Mouse (Mus musculus): ENCODE measurements around the gene Enpp5.

The Enpp5 gene

DNA sequence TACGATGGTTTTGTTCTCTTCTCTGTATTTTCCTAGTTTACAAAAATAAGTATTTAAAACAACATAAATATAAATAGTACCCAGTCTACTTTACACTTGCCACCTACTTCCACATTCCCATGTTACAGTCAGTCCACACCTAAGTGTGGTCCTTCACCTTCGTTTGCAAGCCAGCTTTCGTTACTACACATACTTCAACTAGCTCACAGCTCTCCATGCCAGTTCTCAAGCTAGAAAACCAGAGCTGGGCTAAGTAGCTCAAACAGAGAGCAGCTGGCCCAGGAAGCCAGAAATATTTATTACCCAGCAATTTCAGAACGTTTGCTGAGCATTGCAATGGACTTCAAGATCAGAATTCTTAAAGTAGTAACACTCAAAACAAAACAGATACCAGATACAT, 21.9 kb downstream of the Enpp5 start:
- DNase-seq: no peak

DNA sequence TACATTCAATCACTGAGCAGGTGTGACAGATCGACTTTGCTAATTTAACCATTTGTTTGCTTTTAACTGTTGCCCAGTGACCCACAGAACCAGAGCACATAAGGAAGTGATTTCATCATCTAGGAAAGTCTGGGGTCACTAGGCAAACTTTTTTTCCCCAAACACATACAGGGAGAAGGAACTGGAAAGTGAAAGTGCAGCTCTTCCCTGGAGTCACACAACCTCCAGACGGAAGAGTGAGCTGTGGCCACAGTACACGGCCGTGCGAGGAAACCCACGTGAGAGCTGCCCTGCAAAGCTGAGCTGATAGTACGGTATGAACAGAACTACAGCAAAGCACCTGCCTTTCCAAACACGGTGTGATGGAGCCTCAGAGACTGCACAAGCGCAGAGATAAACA, 22.3 kb downstream of the Enpp5 start:
- DNase-seq: no peak

DNA sequence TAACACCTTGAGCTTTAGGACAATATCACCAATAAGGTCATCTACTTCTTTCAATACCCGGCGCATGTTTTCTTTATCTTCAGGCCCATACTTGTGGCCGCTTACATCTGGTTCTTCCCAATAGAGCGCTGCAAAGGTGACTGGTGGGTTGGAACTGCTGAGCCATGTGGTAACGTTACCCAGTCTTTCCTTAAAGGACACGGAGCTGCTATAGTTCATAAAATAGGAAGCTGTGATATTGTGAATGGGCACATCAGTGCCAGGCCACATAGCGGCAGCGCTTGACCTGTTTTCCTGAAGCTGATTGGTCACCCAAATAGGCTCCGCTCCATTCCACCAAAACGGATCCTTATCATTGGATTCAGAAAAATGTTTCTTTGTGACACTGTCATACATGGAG, 23.3 kb downstream of the Enpp5 start:
- DNase-seq: no peak

DNA sequence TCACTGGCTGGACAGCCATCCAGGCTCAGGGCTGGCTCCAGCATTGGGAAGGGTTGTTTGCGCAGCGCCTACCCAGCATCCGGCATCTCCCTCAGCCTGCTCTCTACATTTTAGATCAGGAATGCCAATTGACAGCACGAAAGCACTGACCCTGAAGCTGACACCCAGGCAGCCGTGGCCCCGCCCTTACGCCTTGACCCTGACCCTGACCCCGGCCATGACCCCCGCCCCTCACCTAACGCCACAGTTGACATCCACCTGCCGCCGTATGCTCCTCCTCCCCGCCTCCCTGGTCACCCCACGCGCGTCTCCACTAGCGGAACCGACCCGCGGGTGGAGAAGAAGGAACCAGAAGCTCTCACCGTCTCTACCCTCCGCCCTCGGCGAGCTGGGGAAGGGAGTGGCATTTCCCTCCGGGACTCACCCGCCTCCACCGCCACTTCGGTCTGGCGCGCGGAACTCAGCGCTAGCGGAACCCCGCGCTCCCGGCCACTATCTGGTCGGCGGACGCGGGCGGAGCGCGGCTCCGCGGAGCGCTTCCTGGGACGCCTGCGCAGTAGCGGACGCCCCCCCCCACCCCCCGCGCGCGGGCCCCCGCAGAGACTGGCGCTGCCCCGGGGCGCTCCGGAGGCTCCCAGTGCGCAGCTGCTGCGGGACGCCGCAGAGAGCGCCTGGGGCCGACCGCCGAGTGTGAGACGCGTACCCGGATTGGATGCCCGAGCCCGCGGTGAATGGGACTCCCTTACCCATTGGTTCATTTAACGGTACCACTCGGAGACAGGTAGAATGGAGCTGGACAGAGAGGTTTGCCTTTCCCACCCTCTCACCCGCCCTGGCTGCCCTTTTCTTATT, 26.9 kb downstream of the Enpp5 start, which contains the start of gene Enpp4:
Gene Enpp4, minus strand, starts transcription at position 523 of the 852 bp plus-strand sequence.
- DNase-seq: peak; percentile 90

DNA sequence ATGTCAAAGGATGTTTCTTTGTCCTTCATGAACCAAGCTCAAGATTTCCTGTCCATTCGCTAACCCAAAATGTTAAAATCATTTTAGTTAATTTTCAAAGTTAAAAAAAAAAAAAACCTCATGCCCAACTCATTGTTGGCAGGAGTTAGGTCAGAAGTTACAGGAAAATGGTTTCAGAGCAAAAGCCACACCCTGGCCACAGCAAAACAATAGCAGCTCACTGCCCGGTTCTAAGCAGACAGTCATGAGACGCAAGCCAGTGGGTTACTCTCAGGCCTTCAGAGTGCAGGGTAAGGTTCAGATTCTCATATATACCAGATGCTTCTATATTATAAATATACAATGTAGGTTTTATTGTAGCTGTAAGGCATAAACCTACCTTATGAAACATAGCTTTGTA, 29.7 kb downstream of the Enpp5 start:
- peak; percentile 10 for DNase-seq

DNA sequence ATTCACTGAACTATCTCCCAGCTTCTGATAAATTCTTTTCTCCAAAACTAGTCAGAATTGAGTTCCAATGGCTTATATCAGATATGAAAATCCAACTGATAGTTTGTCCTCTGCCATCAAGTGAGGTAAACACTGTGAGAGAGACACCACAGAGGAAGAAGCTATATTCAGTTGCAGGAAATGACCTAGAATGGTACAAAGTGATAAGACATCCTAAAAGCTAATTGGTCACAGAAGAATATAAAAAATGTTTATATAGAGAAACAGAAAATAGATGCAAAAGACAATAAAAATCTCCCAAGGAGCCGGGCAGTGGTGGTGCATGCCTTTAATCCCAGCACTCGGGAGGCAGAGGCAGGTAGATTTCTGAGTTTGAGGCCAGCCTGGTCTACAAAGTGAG, 38.0 kb downstream of the Enpp5 start:
- no peak for DNase-seq

DNA sequence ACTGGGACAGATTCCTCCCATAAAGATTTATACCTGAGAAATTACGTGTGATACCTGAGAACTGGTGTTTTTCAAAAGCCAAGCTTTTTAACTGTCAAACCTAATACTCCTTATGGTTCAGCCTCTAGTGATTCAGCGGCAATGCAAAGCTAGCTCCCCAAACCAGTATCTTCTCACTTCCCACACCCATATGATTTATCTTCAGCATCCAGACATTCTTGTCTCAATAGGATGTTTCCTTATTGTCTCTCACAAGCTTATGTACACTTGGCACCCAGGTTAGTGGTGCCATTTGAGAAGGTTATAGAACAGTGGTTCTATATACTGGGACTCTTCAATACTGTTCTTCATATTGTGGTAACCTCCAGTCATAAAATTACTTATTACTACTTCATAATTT, 39.1 kb downstream of the Enpp5 start:
- no peak for DNase-seq

DNA sequence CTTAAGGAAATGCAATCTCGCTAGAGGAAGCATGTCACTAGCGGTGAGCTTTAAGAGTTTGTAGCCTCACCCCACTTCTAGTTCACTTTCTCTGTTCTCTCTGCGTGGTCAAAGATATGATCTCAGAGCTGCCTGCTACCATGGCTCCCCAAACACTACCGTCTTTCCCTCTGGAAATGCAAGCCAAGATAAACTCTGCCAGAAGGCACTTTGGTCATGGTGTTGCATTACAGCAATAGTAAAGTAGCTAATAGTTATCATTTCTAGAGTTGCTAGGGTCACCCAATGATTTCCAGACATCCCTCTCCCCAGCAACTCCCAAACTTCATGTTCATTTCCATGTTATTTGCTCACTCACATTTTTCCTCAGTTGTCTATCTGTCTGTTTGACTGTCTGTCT, 39.6 kb downstream of the Enpp5 start:
- DNase-seq: no peak

DNA sequence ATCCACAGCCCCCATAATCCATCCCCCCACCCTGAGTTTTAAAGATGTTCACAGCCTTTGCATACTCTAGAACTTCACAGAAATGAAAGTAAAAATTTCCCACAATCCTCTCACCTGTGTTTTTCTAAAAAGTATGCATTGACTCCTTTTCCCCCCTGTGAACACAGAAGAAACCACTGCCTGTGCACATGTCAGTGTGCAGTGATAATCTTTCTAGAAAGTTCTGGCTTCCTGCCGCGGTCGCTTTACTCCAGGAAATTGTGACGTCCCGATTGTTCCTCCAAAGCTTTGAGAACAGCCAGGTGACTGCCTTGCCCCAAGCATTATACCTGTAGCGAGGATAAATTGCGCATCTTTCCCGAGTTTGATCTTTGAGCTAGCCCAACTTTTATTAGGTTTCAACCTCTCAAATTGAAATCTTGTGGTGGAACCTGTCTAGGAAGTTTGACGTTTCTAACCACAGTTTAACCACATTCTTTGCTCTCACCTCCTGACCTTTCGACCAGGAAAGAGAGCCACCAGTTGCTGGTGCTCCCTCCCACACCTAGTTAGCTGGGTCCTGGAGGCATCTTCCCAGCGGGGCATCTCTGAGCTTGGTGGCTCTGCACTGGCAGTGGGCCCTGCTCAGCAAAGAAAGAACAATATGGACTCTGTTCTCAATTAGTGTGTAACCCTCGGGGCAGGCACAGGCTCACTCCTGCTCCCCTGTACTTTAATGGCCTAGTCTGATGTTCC, 42.9 kb downstream of the Enpp5 start:
- DNase-seq: no peak

DNA sequence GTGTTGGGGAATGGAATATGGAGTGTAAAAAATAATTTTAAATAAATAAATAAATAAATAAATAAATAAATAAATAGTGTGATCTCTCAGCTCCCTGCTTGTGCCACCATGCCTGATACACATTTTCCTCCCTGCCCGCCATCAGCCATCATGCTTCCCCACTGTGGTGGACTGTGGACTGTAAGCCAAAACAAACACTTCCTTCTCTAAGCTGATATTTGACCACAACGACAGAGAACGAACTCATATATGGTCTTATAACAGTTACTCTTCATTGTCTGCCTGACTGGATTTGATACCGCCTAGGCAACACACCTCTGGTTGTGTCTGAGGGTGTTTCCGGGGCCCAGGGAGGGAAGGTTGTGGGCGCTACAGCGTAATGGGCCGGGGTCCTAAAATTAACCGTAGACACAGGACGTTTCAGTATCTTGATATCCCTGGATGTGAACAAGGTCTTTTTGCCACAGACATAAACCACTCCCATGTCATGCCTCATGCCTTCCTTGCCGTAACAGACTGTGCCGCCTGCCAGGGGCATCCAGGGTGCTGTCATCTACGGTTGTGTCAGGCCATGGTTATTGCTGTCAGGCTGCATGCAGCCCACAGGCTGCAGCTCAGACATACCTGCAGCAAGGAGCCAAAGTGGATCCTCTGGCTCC, 50.6 kb downstream of the Enpp5 start:
- no peak for DNase-seq

DNA sequence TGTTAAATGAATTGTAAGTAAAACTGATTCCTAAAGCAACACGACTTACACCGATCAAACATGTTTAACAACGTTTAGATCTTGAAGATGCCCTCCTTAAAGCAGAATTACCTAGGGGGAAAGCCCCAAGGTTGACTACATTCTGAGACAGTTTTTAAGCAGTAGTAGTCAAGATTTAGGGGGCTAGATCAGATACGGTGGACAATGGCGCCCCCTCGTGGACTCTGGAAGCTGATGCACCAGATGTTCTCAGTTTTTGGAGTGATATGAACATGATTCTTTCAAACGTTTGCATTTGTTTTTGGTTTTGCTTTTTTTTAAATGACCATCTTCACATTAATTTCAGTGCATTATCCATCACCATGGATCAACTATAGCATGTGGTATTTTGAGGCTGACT, 51.8 kb downstream of the Enpp5 start:
- peak; percentile 82 for DNase-seq

DNA sequence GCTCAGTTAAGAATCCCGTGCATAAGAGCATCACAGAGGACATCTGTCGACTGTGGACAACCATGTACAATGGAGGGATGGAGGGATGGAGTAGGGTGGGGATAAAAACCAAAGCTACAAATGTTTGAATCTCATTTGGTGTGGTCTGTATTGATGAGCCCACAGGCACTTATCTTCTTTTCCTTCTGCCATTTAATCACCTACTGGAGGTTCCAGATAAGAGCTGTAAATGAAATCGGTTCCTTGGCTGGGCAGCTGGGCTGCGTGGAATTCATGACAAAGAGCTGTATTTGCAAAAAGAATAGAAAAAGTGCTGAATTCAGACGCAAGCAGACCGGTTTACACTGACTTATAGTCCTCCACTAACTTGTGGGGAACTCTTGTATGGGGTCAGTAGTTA, 55.5 kb downstream of the Enpp5 start:
- DNase-seq: no peak

DNA sequence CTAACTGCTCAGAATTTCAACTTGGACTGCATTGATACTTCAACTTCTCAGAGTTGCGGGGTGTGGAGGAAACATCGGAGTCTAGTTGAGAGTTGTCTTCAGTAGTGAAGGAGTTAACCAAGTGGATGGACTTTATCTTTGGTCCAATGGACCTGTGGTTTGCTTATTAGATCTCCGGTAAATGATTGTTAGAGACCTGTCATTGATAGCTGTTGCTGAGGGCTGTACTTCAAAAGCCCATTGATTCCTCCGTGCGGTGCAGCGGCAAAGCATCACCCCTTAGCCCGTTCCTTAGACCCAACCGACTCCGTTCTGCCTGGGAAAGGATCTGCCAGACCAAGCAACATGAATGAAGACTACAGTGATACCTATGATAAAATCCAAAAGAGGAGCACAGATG, 55.9 kb downstream of the Enpp5 start:
- DNase-seq: no peak

DNA sequence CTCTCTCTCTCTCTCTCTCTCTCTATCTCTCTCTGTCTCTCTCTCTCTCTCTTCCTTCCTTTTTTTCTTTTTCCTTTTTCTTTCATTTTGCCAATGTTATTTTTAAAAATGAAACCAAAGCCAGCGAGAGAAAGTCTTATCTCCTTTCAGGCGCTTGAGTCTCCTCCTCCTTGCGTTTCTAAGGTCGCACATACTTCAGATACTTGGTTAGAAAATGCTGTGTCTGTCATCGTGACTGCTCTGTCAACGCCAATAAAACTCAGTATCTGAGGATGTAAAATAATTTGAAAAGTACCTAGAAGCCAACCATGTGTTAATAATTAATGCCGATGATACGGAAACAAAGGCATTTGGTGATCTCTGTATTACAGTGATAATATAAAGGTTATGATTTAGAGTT, 57.4 kb downstream of the Enpp5 start:
- DNase-seq: no peak

All from lung, postnatal 14 days (tissue).